Mouse (Mus musculus) naive thymus-derived CD4-positive, alpha-beta T cell, adult 2 months (primary cell): Measurements from ENCODE around the gene Zfp846.

Source experiments
- DNase-seq: peaks from one replicate; pipeline ENCODE4 v3.0.0-alpha.2; 2011; ENCODE audit warnings: low read depth

The Zfp846 gene

GRCm38 (mm10) chr9:20636790-20637189 lies 55.7 kb downstream of the Zfp846 start:
- peak; percentile 16 for DNase-seq

- no peak for DNase-seq
Measured at GRCm38 (mm10) chr9:20638552-20638951, 57.5 kb downstream of the Zfp846 start.

- DNase-seq: no peak
Measured at GRCm38 (mm10) chr9:20639486-20639885, 58.4 kb downstream of the Zfp846 start.

- DNase-seq: no peak
Measured at GRCm38 (mm10) chr9:20641501-20641900, 60.4 kb downstream of the Zfp846 start.

- DNase-seq: peak; percentile 71
Measured at GRCm38 (mm10) chr9:20642101-20642895, 61.2 kb downstream of the Zfp846 start, which contains the start of gene Ubl5. Gene Ubl5 (plus strand): TSS chr9:20642878.

- DNase-seq: peak; percentile 92
Measured at GRCm38 (mm10) chr9:20642896-20643466, 61.9 kb downstream of the Zfp846 start.

- DNase-seq: peak; percentile 61
Measured at GRCm38 (mm10) chr9:20643781-20644180, 62.7 kb downstream of the Zfp846 start.

- peak; percentile 89 for DNase-seq
Measured at GRCm38 (mm10) chr9:20644360-20645081, 63.4 kb downstream of the Zfp846 start, which contains the start of gene Fbxl12. Gene Fbxl12 (minus strand): TSS chr9:20644767.

GRCm38 (mm10) chr9:20645121-20645520 lies 64.0 kb downstream of the Zfp846 start:
- DNase-seq: peak; percentile 85

GRCm38 (mm10) chr9:20651602-20652259 lies 70.6 kb downstream of the Zfp846 start, which contains the start of gene Pin1:
Gene Pin1 (plus strand): TSS chr9:20652095.
- DNase-seq: peak; percentile 99

- no peak for DNase-seq
Measured at GRCm38 (mm10) chr9:20652260-20652658, 71.2 kb downstream of the Zfp846 start.

- no peak for DNase-seq
Measured at GRCm38 (mm10) chr9:20653859-20654258, 72.8 kb downstream of the Zfp846 start.
